Mouse (Mus musculus) subcutaneous adipose tissue, adult 2 months (tissue): Measurements from ENCODE around the gene Cyp3a16. TPM values are rescaled to one million over a fixed set of nuclear protein-coding genes. Genes with fewer than 3 reads are reported as not detected.

Experiments used
- polyA plus RNA-seq: library from polyadenylated mRNA; depleted of rRNA; stranded (reverse); fragments of >200 nt; gene quantifications from 2 replicates; pipeline ENCODE4 v1.2.3, GENCODE M21; 2012; ENCODE audit warnings: low replicate concordance; rRNA removed

Gene Cyp3a16
- not detected in 2 replicates for polyA plus RNA-seq

DNA sequence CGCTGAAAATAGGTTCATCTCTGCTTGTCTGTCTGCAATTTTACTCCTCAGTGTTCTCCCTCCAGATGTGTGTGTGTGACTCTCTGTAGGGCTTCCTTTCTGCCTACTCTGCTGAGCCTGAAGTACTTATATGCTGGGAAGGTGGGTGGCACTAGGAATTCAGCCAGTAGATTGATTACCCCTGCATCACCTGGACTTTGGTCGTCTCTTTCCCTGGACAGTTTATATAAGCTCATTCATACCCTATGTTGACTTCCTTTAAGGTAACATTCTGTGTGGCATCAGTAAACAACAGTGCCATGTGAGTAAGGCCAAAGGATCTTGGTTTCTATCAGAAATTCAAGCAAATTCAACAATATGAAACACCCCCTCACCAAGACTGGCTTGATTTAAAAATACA lies at the start of gene Cyp3a16:
TSS of gene Cyp3a16 (minus strand) at position 101 of the 400 bp plus-strand sequence.

Other genes starting within 250 kb of the Cyp3a16 start
- 25.0 and 30.5 TPM in 2 replicates for gene Zfp655, start 238.0 kb downstream of the Cyp3a16 start, polyA plus RNA-seq
- 12.9 and 20.0 TPM in 2 replicates for gene Zscan25, start 189.2 kb downstream of the Cyp3a16 start, polyA plus RNA-seq
- 0.71 TPM in 1 of 2 replicates, not detected in the other for gene Cyp3a57, start 124.4 kb downstream of the Cyp3a16 start, polyA plus RNA-seq
- gene Cyp3a41b, start 115.0 kb upstream of the Cyp3a16 start, polyA plus RNA-seq: not detected in 2 replicates